In the genomic region with DNA sequence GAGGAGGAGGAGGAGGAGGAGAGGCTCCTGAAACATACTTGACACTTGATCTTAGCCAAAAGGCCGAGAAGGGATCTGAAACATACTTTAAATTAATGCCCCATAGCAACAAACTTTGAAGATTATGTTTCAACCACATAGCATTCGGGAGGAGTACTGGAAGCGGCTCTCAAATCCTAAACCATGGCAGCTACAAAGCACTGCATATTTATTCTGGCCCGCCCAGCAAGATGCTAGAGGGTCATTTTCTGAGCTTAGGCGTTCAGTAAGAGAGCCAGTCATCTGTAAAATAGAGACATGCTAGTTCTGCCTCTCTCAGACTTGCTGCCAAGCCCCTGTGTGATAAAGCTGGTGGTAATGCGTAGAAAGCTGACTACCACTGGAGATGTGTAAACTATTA, we compare ENCODE assay signal across 23 mouse cellular contexts.
DNase-seq lines count a peak whose midpoint lies in the region; ATAC-seq and TF ChIP-seq lines count a peak whose summit lies in the region.
"Had no signal": no experiment of that assay in that cellular context is flagged by ENCODE, and none has a peak within 500 bp of the region (broad histone marks: within the 10 kb centered on the region; RNA-seq: fewer than 3 reads in every experiment).

No protein-coding gene starts in this region.

- no peak overlapping the region for H3K4me2 ChIP-seq in forebrain, embryonic 14.5 days (ENCODE audit: low read length)
- no peak overlapping the region for H3K4me2 ChIP-seq in kidney, embryonic 16.5 days (replicated peaks; ENCODE audit: low read depth, low read length)
- no peak overlapping the region for H3K4me2 ChIP-seq in midbrain, embryonic 14.5 days (ENCODE audit: low read length)
- H3K4me2 ChIP-seq in midbrain, embryonic 15.5 days = no peak overlapping the region
- H3K4me2 ChIP-seq in intestine, embryonic 15.5 days (replicated peaks) = no peak overlapping the region
- H3K4me2 ChIP-seq: embryonic facial prominence, embryonic 13.5 days; forebrain, embryonic 15.5 days; heart, embryonic 12.5 days; heart, embryonic 15.5 days; hindbrain, embryonic 13.5 days had no signal

- WGBS in forebrain, embryonic 14.5 days = 66% methylated on average over 6 of the region's 6 CpGs
- 75% methylated on average over 6 of the region's 6 CpGs for WGBS in forebrain, embryonic 10.5 days
- 19% methylated on average over 6 of the region's 6 CpGs for WGBS in kidney, embryonic 16.5 days
- WGBS in kidney, adult 2 months = 21% methylated on average over 6 of the region's 6 CpGs
- WGBS in midbrain, embryonic 14.5 days = 57% methylated on average over 6 of the region's 6 CpGs
- 51% methylated on average over 6 of the region's 6 CpGs for WGBS in midbrain, embryonic 15.5 days
- WGBS in intestine, embryonic 15.5 days = 68% methylated on average over 6 of the region's 6 CpGs

- no peak overlapping the region for H3K4me3 ChIP-seq in forebrain, embryonic 14.5 days (ENCODE audit: low read depth, low read length)
- no peak overlapping the region for H3K4me3 ChIP-seq in forebrain, embryonic 10.5 days
- no peak overlapping the region for H3K4me3 ChIP-seq in kidney, embryonic 16.5 days (ENCODE audit: low read length)
- H3K4me3 ChIP-seq in kidney, adult 2 months (ENCODE audit: insufficient read depth, low read depth, low read length) = no peak overlapping the region
- no peak overlapping the region for H3K4me3 ChIP-seq in midbrain, embryonic 14.5 days (replicated peaks; ENCODE audit: low read depth, low read length)
- H3K4me3 ChIP-seq in midbrain, embryonic 15.5 days = no peak overlapping the region
- H3K4me3 ChIP-seq in intestine, embryonic 15.5 days (replicated peaks) = no peak overlapping the region
- H3K4me3 ChIP-seq: embryonic facial prominence, embryonic 13.5 days; forebrain, embryonic 15.5 days; heart, embryonic 12.5 days; heart, embryonic 15.5 days; hindbrain, embryonic 10.5 days; hindbrain, embryonic 13.5 days had no signal

- DNase-seq in forebrain, embryonic 14.5 days (ENCODE audit: low spot score) = peak; percentile 3
- DNase-seq in forebrain, embryonic 10.5 days (ENCODE audit: extremely low spot score, low spot score) = no peak
- no peak for DNase-seq in kidney, adult 2 months
- DNase-seq in midbrain, embryonic 14.5 days = peak; percentile 19
- DNase-seq: adrenal gland, adult 2 months; adrenal gland, postnatal 14 days; cerebellum, adult 11-12 months; cerebellum, adult 9-10 months; cerebellum, postnatal 25 days; gastrocnemius, postnatal 25 days; heart, adult 18-20 months; heart, postnatal 36 days had no signal

- ATAC-seq in forebrain, embryonic 14.5 days = no peak
- ATAC-seq in kidney, embryonic 16.5 days (ENCODE audit: low FRiP score, low TSS enrichment) = peak; percentile 67
- ATAC-seq in midbrain, embryonic 14.5 days (ENCODE audit: low FRiP score, low TSS enrichment) = no peak
- no peak for ATAC-seq in midbrain, embryonic 15.5 days (replicated peaks)
- ATAC-seq in intestine, embryonic 15.5 days = no peak
- ATAC-seq: CD4-positive, CD25-positive, alpha-beta regulatory T cell, adult 4 months; forebrain, embryonic 15.5 days; hindbrain, embryonic 16.5 days had no signal

- TF ChIP-seq POLR2A in kidney, adult 2 months (IDR thresholded peaks at IDR 0.05; ENCODE audit: low read depth, low read length) = no peak

- no peak overlapping the region for H3K9ac ChIP-seq in forebrain, embryonic 14.5 days (ENCODE audit: low read length)
- no peak overlapping the region for H3K9ac ChIP-seq in kidney, embryonic 16.5 days (replicated peaks; ENCODE audit: low read length)
- H3K9ac ChIP-seq in midbrain, embryonic 14.5 days (replicated peaks; ENCODE audit: low read length) = no peak overlapping the region
- H3K9ac ChIP-seq in midbrain, embryonic 15.5 days = no peak overlapping the region
- no peak overlapping the region for H3K9ac ChIP-seq in intestine, embryonic 15.5 days
- H3K9ac ChIP-seq: embryonic facial prominence, embryonic 13.5 days; forebrain, embryonic 15.5 days; heart, embryonic 12.5 days; heart, embryonic 15.5 days; hindbrain, embryonic 13.5 days had no signal

- H3K36me3 ChIP-seq in forebrain, embryonic 14.5 days (ENCODE audit: control insufficient read depth, insufficient read depth, low read length) = no peaks in the 10 kb centered on the region
- no peaks in the 10 kb centered on the region for H3K36me3 ChIP-seq in forebrain, embryonic 10.5 days (replicated peaks)
- no peaks in the 10 kb centered on the region for H3K36me3 ChIP-seq in kidney, embryonic 16.5 days (ENCODE audit: insufficient read depth, low read length)
- no peaks in the 10 kb centered on the region for H3K36me3 ChIP-seq in kidney, adult 2 months (ENCODE audit: control insufficient read depth, insufficient read depth, low read length)
- H3K36me3 ChIP-seq in midbrain, embryonic 14.5 days (ENCODE audit: control insufficient read depth, insufficient read depth, low read length) = no peaks in the 10 kb centered on the region
- no peaks in the 10 kb centered on the region for H3K36me3 ChIP-seq in midbrain, embryonic 15.5 days (replicated peaks)
- H3K36me3 ChIP-seq in intestine, embryonic 15.5 days = no peaks in the 10 kb centered on the region
- H3K36me3 ChIP-seq: embryonic facial prominence, embryonic 13.5 days; forebrain, embryonic 15.5 days; heart, embryonic 12.5 days; heart, embryonic 15.5 days; hindbrain, embryonic 10.5 days; hindbrain, embryonic 13.5 days had no signal

- H3K27ac ChIP-seq in forebrain, embryonic 14.5 days (ENCODE audit: low read depth, low read length) = no peak overlapping the region
- no peak overlapping the region for H3K27ac ChIP-seq in forebrain, embryonic 10.5 days
- H3K27ac ChIP-seq in kidney, embryonic 16.5 days (ENCODE audit: low read length) = no peak overlapping the region
- H3K27ac ChIP-seq in kidney, adult 2 months (ENCODE audit: insufficient read depth, low read depth, low read length) = no peak overlapping the region
- no peak overlapping the region for H3K27ac ChIP-seq in midbrain, embryonic 14.5 days (replicated peaks; ENCODE audit: low read depth, low read length)
- no peak overlapping the region for H3K27ac ChIP-seq in midbrain, embryonic 15.5 days
- no peak overlapping the region for H3K27ac ChIP-seq in intestine, embryonic 15.5 days
- H3K27ac ChIP-seq: embryonic facial prominence, embryonic 13.5 days; forebrain, embryonic 15.5 days; heart, embryonic 15.5 days; hindbrain, embryonic 10.5 days; hindbrain, embryonic 13.5 days had no signal

- no peaks in the 10 kb centered on the region for H3K4me1 ChIP-seq in forebrain, embryonic 14.5 days (ENCODE audit: control insufficient read depth, insufficient read depth, low read length)
- no peaks in the 10 kb centered on the region for H3K4me1 ChIP-seq in forebrain, embryonic 10.5 days
- no peaks in the 10 kb centered on the region for H3K4me1 ChIP-seq in kidney, embryonic 16.5 days (ENCODE audit: insufficient read depth, low read length)
- H3K4me1 ChIP-seq in kidney, adult 2 months (ENCODE audit: control insufficient read depth, insufficient read depth, low read length) = no peaks in the 10 kb centered on the region
- H3K4me1 ChIP-seq in midbrain, embryonic 14.5 days (ENCODE audit: control insufficient read depth, insufficient read depth, low read length) = no peaks in the 10 kb centered on the region
- no peaks in the 10 kb centered on the region for H3K4me1 ChIP-seq in midbrain, embryonic 15.5 days
- no peaks in the 10 kb centered on the region for H3K4me1 ChIP-seq in intestine, embryonic 15.5 days (replicated peaks)
- H3K4me1 ChIP-seq: embryonic facial prominence, embryonic 13.5 days; forebrain, embryonic 15.5 days; heart, embryonic 12.5 days; heart, embryonic 15.5 days; hindbrain, embryonic 10.5 days; hindbrain, embryonic 13.5 days had no signal

- H3K27me3 ChIP-seq in forebrain, embryonic 14.5 days (replicated peaks; ENCODE audit: control insufficient read depth, insufficient read depth, low read length) = no peaks in the 10 kb centered on the region
- H3K27me3 ChIP-seq in forebrain, embryonic 10.5 days (ENCODE audit: poor library complexity, severe bottlenecking) = no peaks in the 10 kb centered on the region
- H3K27me3 ChIP-seq in kidney, embryonic 16.5 days (ENCODE audit: insufficient read depth, low read length) = no peaks in the 10 kb centered on the region
- no peaks in the 10 kb centered on the region for H3K27me3 ChIP-seq in kidney, adult 2 months (replicated peaks; ENCODE audit: control insufficient read depth, insufficient read depth, low read length)
- H3K27me3 ChIP-seq in midbrain, embryonic 14.5 days (ENCODE audit: control insufficient read depth, insufficient read depth, low read length) = no peaks in the 10 kb centered on the region
- H3K27me3 ChIP-seq in midbrain, embryonic 15.5 days (replicated peaks) = no peaks in the 10 kb centered on the region
- no peaks in the 10 kb centered on the region for H3K27me3 ChIP-seq in intestine, embryonic 15.5 days (replicated peaks)
- H3K27me3 ChIP-seq: embryonic facial prominence, embryonic 13.5 days; forebrain, embryonic 15.5 days; heart, embryonic 12.5 days; heart, embryonic 15.5 days; hindbrain, embryonic 13.5 days had no signal

- no peaks in the 10 kb centered on the region for H3K9me3 ChIP-seq in forebrain, embryonic 14.5 days (replicated peaks; ENCODE audit: control insufficient read depth, low read length)
- H3K9me3 ChIP-seq in forebrain, embryonic 10.5 days = no peaks in the 10 kb centered on the region
- H3K9me3 ChIP-seq in kidney, embryonic 16.5 days (ENCODE audit: low read length) = no peaks in the 10 kb centered on the region
- no peaks in the 10 kb centered on the region for H3K9me3 ChIP-seq in midbrain, embryonic 14.5 days (ENCODE audit: control insufficient read depth, low read length)
- H3K9me3 ChIP-seq in midbrain, embryonic 15.5 days = no peaks in the 10 kb centered on the region
- H3K9me3 ChIP-seq in intestine, embryonic 15.5 days = no peaks in the 10 kb centered on the region
- H3K9me3 ChIP-seq: embryonic facial prominence, embryonic 13.5 days; forebrain, embryonic 15.5 days; heart, embryonic 12.5 days; heart, embryonic 15.5 days; hindbrain, embryonic 10.5 days; hindbrain, embryonic 13.5 days had no signal

- no peak for TF ChIP-seq CTCF in kidney, adult 2 months (conservative IDR thresholded peaks at IDR 0.05; ENCODE audit: insufficient read depth, insufficient read length, low read depth, low read length)

Comparison
In these comparisons a context has a peak if more than half of its experiments do, and no peak if none do; other contexts are left out.
1. DNase-seq: peak in forebrain, embryonic 14.5 days (single experiment) and midbrain, embryonic 14.5 days (single experiment); none in forebrain, embryonic 10.5 days (single experiment) and kidney, adult 2 months (single experiment).